Mouse (Mus musculus): ENCODE data around the gene Hoxa11.

Hoxa11 gene

GRCm38 (mm10) chr6:52234428-52235140 lies 11.0 kb downstream of the Hoxa11 start:
- in situ Hi-C loops (cut with MboI, MseI), result no loop called here

- in situ Hi-C loops (cut with MboI, MseI), result no loop called here
Observed at GRCm38 (mm10) chr6:52233546-52234427, 11.8 kb downstream of the Hoxa11 start.

- in situ Hi-C loops (cut with MboI, MseI), result no loop called here
Observed at GRCm38 (mm10) chr6:52232984-52233545, 12.5 kb downstream of the Hoxa11 start.

GRCm38 (mm10) chr6:52232568-52232965 lies 13.0 kb downstream of the Hoxa11 start:
- in situ Hi-C loops (cut with MboI, MseI), result no loop called here

GRCm38 (mm10) chr6:52231885-52232567 lies 13.6 kb downstream of the Hoxa11 start:
- in situ Hi-C loops (cut with MboI, MseI), result no loop called here

GRCm38 (mm10) chr6:52230516-52231165 lies 15.0 kb downstream of the Hoxa11 start, which contains the start of gene Hoxa9:
TSS of gene Hoxa9 (minus strand) at chr6:52231089.
- in situ Hi-C loops (cut with MboI, MseI), result no loop called here

GRCm38 (mm10) chr6:52229558-52230416 lies 15.8 kb downstream of the Hoxa11 start:
- in situ Hi-C loops (cut with MboI, MseI), result loop anchor here (5.0 to 10.0 kb wide), 2 partner anchors 222 to 1025 kb away; no protein-coding TSS in a partner anchor

GRCm38 (mm10) chr6:52228475-52229465 lies 16.8 kb downstream of the Hoxa11 start:
- in situ Hi-C loops (cut with MboI, MseI), result loop anchor here (5.0 to 10.0 kb wide), 2 partner anchors 221 to 1024 kb away; no protein-coding TSS in a partner anchor

- in situ Hi-C loops (cut with MboI, MseI), result loop anchor here (5.0 to 10.0 kb wide), 2 partner anchors 220 to 1023 kb away; no protein-coding TSS in a partner anchor
Observed at GRCm38 (mm10) chr6:52227470-52228222, 18.0 kb downstream of the Hoxa11 start.

GRCm38 (mm10) chr6:52226569-52227257 lies 18.9 kb downstream of the Hoxa11 start:
- in situ Hi-C loops (cut with MboI, MseI), result loop anchor here (5.0 to 10.0 kb wide), 2 partner anchors 219 to 1022 kb away; no protein-coding TSS in a partner anchor

GRCm38 (mm10) chr6:52225612-52226568 lies 19.7 kb downstream of the Hoxa11 start:
- in situ Hi-C loops (cut with MboI, MseI), result loop anchor here (5.0 to 10.0 kb wide), 2 partner anchors 219 to 1021 kb away; no protein-coding TSS in a partner anchor

- in situ Hi-C loops (cut with MboI, MseI), result loop anchor here (5.0 to 25.0 kb wide), 3 partner anchors 218 to 1020 kb away; no protein-coding TSS in a partner anchor
Observed at GRCm38 (mm10) chr6:52224895-52225611, 20.6 kb downstream of the Hoxa11 start.

GRCm38 (mm10) chr6:52223939-52224760 lies 21.5 kb downstream of the Hoxa11 start:
- in situ Hi-C loops (cut with MboI, MseI), result loop anchor here (10.0 to 25.0 kb wide), 2 partner anchors 362 to 1019 kb away; no protein-coding TSS in a partner anchor

GRCm38 (mm10) chr6:52222729-52223128 lies 22.9 kb downstream of the Hoxa11 start:
- in situ Hi-C loops (cut with MboI, MseI), result loop anchor here (10.0 to 25.0 kb wide), 2 partner anchors 360 to 1018 kb away; no protein-coding TSS in a partner anchor

Measured in regulatory T cell (primary cell).